ENCODE assay signal across 8 mouse cellular contexts in genomic region chr15:5236538-5236937, GRCm38 (mm10). TPM values are rescaled to one million over a fixed set of nuclear protein-coding genes. Genes with fewer than 3 reads are reported as not detected.
A peak's percentile ranks its signal among the peaks of the same experiment; 100 is the strongest.
DNase-seq lines count a peak whose midpoint lies in the region; ATAC-seq and TF ChIP-seq lines count a peak whose summit lies in the region.

No protein-coding gene starts in this region.

- no peak overlapping the region for H3K4me3 ChIP-seq in ES-E14 (ENCODE audit: insufficient read depth in 1 of 2, low read depth in 1 of 2, low read length in 2 of 2, poor library complexity in 1 of 2, severe bottlenecking in 1 of 2)

- no peaks in the 10 kb centered on the region for H3K9me3 ChIP-seq in ES-E14 (ENCODE audit: control insufficient read depth, insufficient read depth, low read depth, low read length)

- in situ Hi-C loops in ES-E14 (cut with MboI; ENCODE audit: low sequenced_read_pairs in 2 of 2, unreplicated experiment in 2 of 2): loop anchor here (10.0 to 25.0 kb wide), 3 partner anchors 678 to 976 kb away; no protein-coding TSS in a partner anchor

- no peaks in the 10 kb centered on the region for H3K36me3 ChIP-seq in ES-E14 (ENCODE audit: control insufficient read depth, insufficient read depth, low read length, poor library complexity, severe bottlenecking)

- H3K4me1 ChIP-seq in ES-E14 (ENCODE audit: control insufficient read depth in 2 of 2, insufficient read depth in 2 of 2, low read length in 2 of 2, poor library complexity in 1 of 2): peaks cover 0 to 10% of the 10 kb centered on the region in 2 experiments; a peak in 1 of 4 replicates

- ATAC-seq in hematopoietic stem cell, adult 5-6 weeks (replicated peaks in 1 of 2; ENCODE audit: insufficient read depth in 1 of 2, low FRiP score in 2 of 2, low TSS enrichment in 1 of 2, low read depth in 1 of 2, poor library complexity in 2 of 2, severe bottlenecking in 2 of 2): peak; percentile 66 to 77; a peak in 3 of 4 replicates

- H3K9ac ChIP-seq in ES-E14 (ENCODE audit: insufficient read depth, low read depth, low read length, poor library complexity, severe bottlenecking): no peak overlapping the region

- H3K27ac ChIP-seq in ES-E14 (ENCODE audit: insufficient read depth, low read depth, low read length, poor library complexity, severe bottlenecking): no peak overlapping the region

- peak; percentile 59 for DNase-seq in ES-E14 (ENCODE audit: low read depth, low spot score)
- peak; percentile 42 for DNase-seq in brain, embryonic 18.5 days (ENCODE audit: low read depth, low spot score)
- peak; percentile 49 for DNase-seq in fibroblast of lung, adult 2 months (ENCODE audit: low read depth)
- peak; percentile 84 to 86 for DNase-seq in layer of hippocampus, postnatal 10 days (ENCODE audit: low spot score in 2 of 2)
- DNase-seq in lung, postnatal 14 days: peak; percentile 87
- peak; percentile 72 for DNase-seq in ovary, postnatal 36 days (ENCODE audit: low spot score)
- DNase-seq in thymus, postnatal 14 days: peak; percentile 88

TF ChIP-seq in ES-E14, 5 proteins besides CTCF, POLR2A, EP300 and RAD21:
- TF ChIP-seq ZC3H11A (IDR thresholded peaks at IDR 0.05; ENCODE audit: borderline replicate concordance, low read depth, low read length): peak; percentile 97; the same call in 1 of the 2 replicates
- no peak for TF ChIP-seq MAFK (IDR thresholded peaks at IDR 0.05; ENCODE audit: insufficient read depth, low read depth, low read length)
- TF ChIP-seq CHD2 (IDR thresholded peaks at IDR 0.05; ENCODE audit: low read depth, low read length): no peak
- TF ChIP-seq HCFC1 (IDR thresholded peaks at IDR 0.05; ENCODE audit: borderline replicate concordance, insufficient read depth, low read length): no peak
- TF ChIP-seq ZNF384 (IDR thresholded peaks at IDR 0.05; ENCODE audit: low read depth, low read length): no peak

RNA-seq across cellular contexts. Expression of gene Ptger4, which starts 7.4 kb away (rescaled TPM):
- total RNA-seq in ES-E14 (2012; rRNA removed): 1.6 and 2.0 TPM in 2 replicates
- total RNA-seq in hematopoietic stem cell, adult 5-6 weeks (2017): 11.6 and 16.0 TPM in 2 replicates
- total RNA-seq in layer of hippocampus, postnatal 10 days (2021): 1 to 10 TPM; 1.3 to 1.7 TPM

RNA-seq across cellular contexts. Expression of gene Ttc33, which starts 51.2 kb away (rescaled TPM):
- 24.2 and 25.2 TPM in 2 replicates for total RNA-seq in ES-E14 (2012; rRNA removed)
- 59.2 and 76.6 TPM in 2 replicates for total RNA-seq in hematopoietic stem cell, adult 5-6 weeks (2017)
- total RNA-seq in layer of hippocampus, postnatal 10 days (2021): 10 to 100 TPM; 54.5 to 57.7 TPM
